Mouse (Mus musculus): ENCODE results near the gene Trim41. TPM values are rescaled to one million over a fixed set of nuclear protein-coding genes. Genes with fewer than 3 reads are reported as not detected.
"Not testable (repeated sequence)": the region's sequence is repeated elsewhere in the genome, so short reads cannot be mapped to it uniquely, and the experiment has no call there.

Gene Trim41
- polyA plus RNA-seq, 1 experiment = 3.9 TPM

- Histone ChIP-seq H3K4me1 (ENCODE audit: control insufficient read depth) (peaks cover 40% of the 10 kb centered on the region), H3K9me3 (ENCODE audit: control insufficient read depth, low read length) (peaks cover 6% of the 10 kb centered on the region), H3K4me3 (replicated peaks) (no peak overlapping the region), H3K27me3 (ENCODE audit: control insufficient read depth) (peaks cover 37% of the 10 kb centered on the region), H3K36me3 (ENCODE audit: control insufficient read depth) (no peaks in the 10 kb centered on the region)
- TF ChIP-seq TAL1 (IDR thresholded peaks at IDR 0.05; ENCODE audit: low read length) = no peak
- TF ChIP-seq GATA1 (IDR thresholded peaks at IDR 0.05; ENCODE audit: low read length) = no peak
These were observed 34.3 kb upstream of the Trim41 start for GRCm38 (mm10) chr11:48851270-48851995.

GRCm38 (mm10) chr11:48850240-48850639 lies 33.1 kb upstream of the Trim41 start:
- H3K36me3 ChIP-seq (ENCODE audit: control insufficient read depth) = no peaks in the 10 kb centered on the region
- peaks cover 6% of the 10 kb centered on the region for H3K9me3 ChIP-seq (ENCODE audit: control insufficient read depth, low read length)
- TF ChIP-seq GATA1 (IDR thresholded peaks at IDR 0.05; ENCODE audit: low read length) (no peak), TAL1 (IDR thresholded peaks at IDR 0.05; ENCODE audit: low read length) (no peak)
- peaks cover 30% of the 10 kb centered on the region for H3K4me1 ChIP-seq (ENCODE audit: control insufficient read depth)
- H3K27me3 ChIP-seq (ENCODE audit: control insufficient read depth) = peaks cover 36% of the 10 kb centered on the region
- H3K4me3 ChIP-seq (replicated peaks) = no peak overlapping the region

GRCm38 (mm10) chr11:48846881-48847280 lies 29.7 kb upstream of the Trim41 start:
- H3K36me3 ChIP-seq (ENCODE audit: control insufficient read depth) = no peaks in the 10 kb centered on the region
- peaks cover 6% of the 10 kb centered on the region for H3K9me3 ChIP-seq (ENCODE audit: control insufficient read depth, low read length)
- TF ChIP-seq GATA1 (IDR thresholded peaks at IDR 0.05; ENCODE audit: low read length) (no peak), TAL1 (IDR thresholded peaks at IDR 0.05; ENCODE audit: low read length) (no peak)
- peaks cover 19% of the 10 kb centered on the region for H3K27me3 ChIP-seq (ENCODE audit: control insufficient read depth)
- no peak overlapping the region for H3K4me3 ChIP-seq (replicated peaks)
- H3K4me1 ChIP-seq (ENCODE audit: control insufficient read depth) = no peaks in the 10 kb centered on the region; the same call in 1 of the 2 replicates

- H3K27me3 ChIP-seq (ENCODE audit: control insufficient read depth) = peaks cover 19% of the 10 kb centered on the region
- not testable (repeated sequence) for H3K9me3 ChIP-seq (ENCODE audit: control insufficient read depth, low read length); H3K4me3 ChIP-seq (replicated peaks); H3K36me3 ChIP-seq (ENCODE audit: control insufficient read depth); H3K4me1 ChIP-seq (ENCODE audit: control insufficient read depth)
These were observed 29.2 kb upstream of the Trim41 start for GRCm38 (mm10) chr11:48846362-48846761.

- H3K36me3 ChIP-seq (ENCODE audit: control insufficient read depth) = no peaks in the 10 kb centered on the region
- H3K9me3 ChIP-seq (ENCODE audit: control insufficient read depth, low read length) = no peaks in the 10 kb centered on the region
- no peak for TF ChIP-seq TAL1 (IDR thresholded peaks at IDR 0.05; ENCODE audit: low read length)
- no peak for TF ChIP-seq GATA1 (IDR thresholded peaks at IDR 0.05; ENCODE audit: low read length)
- H3K27me3 ChIP-seq (ENCODE audit: control insufficient read depth) = peaks cover 17% of the 10 kb centered on the region
- H3K4me1 ChIP-seq (ENCODE audit: control insufficient read depth) = no peaks in the 10 kb centered on the region; the same call in 1 of the 2 replicates
- H3K4me3 ChIP-seq (replicated peaks) = no peak overlapping the region
These were observed 28.2 kb upstream of the Trim41 start for GRCm38 (mm10) chr11:48845244-48845815.

- H3K9me3 ChIP-seq (ENCODE audit: control insufficient read depth, low read length) = no peaks in the 10 kb centered on the region
- no peaks in the 10 kb centered on the region for H3K36me3 ChIP-seq (ENCODE audit: control insufficient read depth)
- TF ChIP-seq TAL1 (IDR thresholded peaks at IDR 0.05; ENCODE audit: low read length) = no peak
- TF ChIP-seq GATA1 (IDR thresholded peaks at IDR 0.05; ENCODE audit: low read length) = no peak
- H3K4me1 ChIP-seq (ENCODE audit: control insufficient read depth) = no peaks in the 10 kb centered on the region
- peaks cover 11% of the 10 kb centered on the region for H3K27me3 ChIP-seq (ENCODE audit: control insufficient read depth)
- H3K4me3 ChIP-seq (replicated peaks) = no peak overlapping the region
These were observed 27.2 kb upstream of the Trim41 start for GRCm38 (mm10) chr11:48844309-48844708.

- H3K27me3 ChIP-seq (ENCODE audit: control insufficient read depth) = peaks cover 10% of the 10 kb centered on the region
- H3K4me3 ChIP-seq (replicated peaks) = no peak overlapping the region
- TF ChIP-seq TAL1 (IDR thresholded peaks at IDR 0.05; ENCODE audit: low read length) (no peak), GATA1 (IDR thresholded peaks at IDR 0.05; ENCODE audit: low read length) (no peak)
- no peaks in the 10 kb centered on the region for H3K9me3 ChIP-seq (ENCODE audit: control insufficient read depth, low read length)
- no peaks in the 10 kb centered on the region for H3K36me3 ChIP-seq (ENCODE audit: control insufficient read depth)
- H3K4me1 ChIP-seq (ENCODE audit: control insufficient read depth) = peaks cover 6% of the 10 kb centered on the region
These were observed 26.0 kb upstream of the Trim41 start for GRCm38 (mm10) chr11:48843202-48843601.

GRCm38 (mm10) chr11:48842378-48842792 lies 25.2 kb upstream of the Trim41 start:
- Histone ChIP-seq H3K9me3 (ENCODE audit: control insufficient read depth, low read length) (no peaks in the 10 kb centered on the region), H3K36me3 (ENCODE audit: control insufficient read depth) (no peaks in the 10 kb centered on the region), H3K27me3 (ENCODE audit: control insufficient read depth) (peaks cover 18% of the 10 kb centered on the region), H3K4me1 (ENCODE audit: control insufficient read depth) (peaks cover 14% of the 10 kb centered on the region), H3K4me3 (replicated peaks) (no peak overlapping the region)
- TF ChIP-seq GATA1 (IDR thresholded peaks at IDR 0.05; ENCODE audit: low read length) = no peak
- TF ChIP-seq TAL1 (IDR thresholded peaks at IDR 0.05; ENCODE audit: low read length) = no peak

GRCm38 (mm10) chr11:48841213-48841612 lies 24.1 kb upstream of the Trim41 start:
- H3K36me3 ChIP-seq (ENCODE audit: control insufficient read depth) = no peaks in the 10 kb centered on the region
- TF ChIP-seq GATA1 (IDR thresholded peaks at IDR 0.05; ENCODE audit: low read length) (no peak), TAL1 (IDR thresholded peaks at IDR 0.05; ENCODE audit: low read length) (no peak)
- peaks cover 21% of the 10 kb centered on the region for H3K4me1 ChIP-seq (ENCODE audit: control insufficient read depth)

More at GRCm38 (mm10) chr11:48841213-48841612, 24.1 kb upstream of the Trim41 start:
- Histone ChIP-seq H3K27me3 (ENCODE audit: control insufficient read depth) (peaks cover 30% of the 10 kb centered on the region), H3K4me3 (replicated peaks) (no peak overlapping the region), H3K9me3 (ENCODE audit: control insufficient read depth, low read length) (no peaks in the 10 kb centered on the region)

All from erythroblast, embryonic 14.5 days (primary cell).